Mouse (Mus musculus): ENCODE measurements around the gene Sox1. TPM values are rescaled to one million over a fixed set of nuclear protein-coding genes. Genes with fewer than 3 reads are reported as not detected.

The Sox1 gene
- polyA plus RNA-seq, 1 experiment from 2014 or later = 2.2 TPM

Small RNAs within 50 kb of the gene (microRNA-seq; reads per million reads assigned to microRNA genes)
- not detected for gene Gm25239

Other genes with a start within 250 kb of the Sox1 start
- 0.09 and 0.15 TPM in 2 replicates for gene A230072I06Rik, start 116.5 kb upstream of the Sox1 start, polyA plus RNA-seq (2015; fragmentation: Nextera tagmentation; extraction: Ambion mirVana)
- gene Spaca7, start 177.7 kb downstream of the Sox1 start, polyA plus RNA-seq (2015; fragmentation: Nextera tagmentation; extraction: Ambion mirVana) = not detected in 2 replicates

All from midbrain, embryonic 15.5 days (tissue).